Mouse (Mus musculus) thymus, adult 2 months (tissue): ENCODE data around the gene Fars2.

Experiments
- CTCF ChIP-seq: fragments of 200-500 bp; IDR thresholded peaks from 2 replicates; pipeline ENCODE4 v1.5.1; 2012; ENCODE audit warnings: mild to moderate bottlenecking, control low read depth, low read length, moderate library complexity, borderline replicate concordance; ENCODE audit not compliant: control insufficient read depth, poor library complexity, insufficient read depth; ENCODE audit errors: extremely low read depth
- POLR2A ChIP-seq: fragments of 200-500 bp; IDR thresholded peaks from 2 replicates; pipeline ENCODE4 v1.6.1; 2012; ENCODE audit warnings: mild to moderate bottlenecking, low read length, control low read depth, moderate library complexity; ENCODE audit not compliant: control insufficient read depth, poor library complexity, insufficient read depth; ENCODE audit errors: extremely low read depth

DNA sequence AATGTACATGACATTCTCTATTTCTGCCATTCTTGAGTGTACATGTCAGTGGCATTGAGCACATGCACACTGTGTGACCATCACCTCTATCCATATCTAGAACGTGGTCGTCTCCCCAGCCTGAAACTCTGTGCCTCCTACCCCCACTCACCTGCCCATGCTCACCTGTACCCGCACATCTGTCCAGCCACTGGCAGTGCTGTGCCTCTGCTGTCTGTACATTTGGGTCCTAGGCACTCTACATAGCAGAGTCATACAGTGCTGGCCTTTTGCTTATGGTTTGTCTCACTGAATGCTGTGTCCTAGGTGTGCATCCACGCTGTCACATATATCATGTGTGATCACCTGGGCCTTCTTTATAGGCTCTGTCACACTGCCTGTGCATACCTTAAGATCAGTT lies 410.5 kb downstream of the Fars2 start:
- TF ChIP-seq CTCF, result no peak
- TF ChIP-seq POLR2A, result no peak
